Mouse (Mus musculus) myocyte (in vitro differentiated cells): ENCODE data around the gene Zc3h8.

Experiments
- CEBPB ChIP-seq: IDR thresholded peaks from 2 replicates; pipeline ENCODE4 v1.6.1; 2011; ENCODE audit warnings: mild to moderate bottlenecking, moderate library complexity; ENCODE audit not compliant: poor library complexity, insufficient read depth, severe bottlenecking
- E2F4 ChIP-seq: IDR thresholded peaks from one replicate; pipeline ENCODE4 v1.6.1; 2011; ENCODE audit warnings: mild to moderate bottlenecking, control low read depth, moderate library complexity; ENCODE audit not compliant: insufficient read depth
- MAX ChIP-seq: IDR thresholded peaks from one replicate; pipeline ENCODE4 v1.6.1; 2011; ENCODE audit warnings: low read depth, mild to moderate bottlenecking, control low read depth
- POLR2A ChIP-seq: IDR thresholded peaks from one replicate; pipeline ENCODE4 v1.6.1; 2011; ENCODE audit warnings: low read depth, mild to moderate bottlenecking, control low read depth, moderate library complexity; ENCODE audit not compliant: insufficient read length
- POLR2AphosphoS2 ChIP-seq: IDR thresholded peaks from one replicate; pipeline ENCODE4 v1.6.1; 2011; ENCODE audit warnings: low read depth, control low read depth; ENCODE audit not compliant: insufficient read length
- TCF12 ChIP-seq: IDR thresholded peaks from one replicate; pipeline ENCODE4 v1.6.1; 2011; ENCODE audit warnings: mild to moderate bottlenecking, control low read depth; ENCODE audit not compliant: poor library complexity, insufficient read depth, severe bottlenecking

GRCm38 (mm10) chr2:128902843-128903242 lies 41.0 kb downstream of the Zc3h8 start:
- no peak for TF ChIP-seq TCF12
- TF ChIP-seq POLR2A = no peak
- no peak for TF ChIP-seq CEBPB
- TF ChIP-seq MAX = no peak
- TF ChIP-seq E2F4 = no peak
- TF ChIP-seq POLR2AphosphoS2 = no peak
